Mouse (Mus musculus) cerebellum, adult 2 months (tissue): Measurements from ENCODE around the gene Homer2. TPM values are rescaled to one million over a fixed set of nuclear protein-coding genes. Genes with fewer than 3 reads are reported as not detected.

ENCODE experiments used
- DNase-seq, 2 experiments: peaks; one replicate each; pipeline ENCODE4 v3.0.0; 2021
- H3K27ac ChIP-seq: fragments of 200-500 bp; 2 replicates; pipeline ENCODE4 v1.5.1; 2012; ENCODE audit warnings: low read length, control low read depth, inconsistent platforms; ENCODE audit not compliant: insufficient read depth
- H3K27me3 ChIP-seq: fragments of 200-500 bp; 2 replicates; pipeline ENCODE4 v1.6.1; 2012; ENCODE audit warnings: inconsistent platforms, mild to moderate bottlenecking, low read length, moderate library complexity; ENCODE audit not compliant: control insufficient read depth, insufficient read depth
- H3K4me1 ChIP-seq: fragments of 200-500 bp; 2 replicates; pipeline ENCODE4 v1.6.1; 2011; ENCODE audit warnings: low read length; ENCODE audit not compliant: control insufficient read depth, insufficient read depth
- H3K4me3 ChIP-seq: fragments of 200-500 bp; replicated peaks from 2 replicates; pipeline ENCODE3; 2011; ENCODE audit warnings: mild to moderate bottlenecking, low read depth, low read length, control low read depth; ENCODE audit not compliant: insufficient read depth
- CTCF ChIP-seq: fragments of 200-500 bp; IDR thresholded peaks from 2 replicates; pipeline ENCODE4 v1.5.1; 2011; ENCODE audit warnings: low read depth, mild to moderate bottlenecking, control low read depth, low read length, moderate library complexity, borderline replicate concordance; ENCODE audit not compliant: insufficient read depth
- POLR2A ChIP-seq: fragments of 200-500 bp; IDR thresholded peaks from 2 replicates; pipeline ENCODE4 v1.6.1; 2011; ENCODE audit warnings: low read length, control low read depth, borderline replicate concordance; ENCODE audit not compliant: insufficient read depth
- WGBS: fragments of 180-500 bp; shearing (Covaris S2); methylation state at CpG from one replicate; pipeline ENCODE4 v1.1.7; 2018; 5-methylcytosine and 5-hydroxymethylcytosine counted together
- polyA plus RNA-seq: library from polyadenylated mRNA; depleted of rRNA; stranded (reverse); fragments of >200 nt; gene quantifications from 2 replicates; pipeline ENCODE4 v1.2.3, GENCODE M21; 2012

Homer2 gene
- polyA plus RNA-seq, 1 experiment = 10.0 TPM

GRCm38 (mm10) chr7:81695763-81696533 lies 11.4 kb downstream of the Homer2 start:
- Histone ChIP-seq H3K27me3 (no peaks in the 10 kb centered on the region), H3K27ac (no peak overlapping the region), H3K4me3 (no peak overlapping the region), H3K4me1 (no peaks in the 10 kb centered on the region)
- 91% methylated on average over 16 of the region's 16 CpGs for WGBS
- TF ChIP-seq POLR2A (no peak), CTCF (no peak)
- no peak for DNase-seq

- Histone ChIP-seq H3K27me3 (no peaks in the 10 kb centered on the region), H3K4me3 (no peak overlapping the region), H3K4me1 (peaks cover 5% of the 10 kb centered on the region), H3K27ac (no peak overlapping the region)
- WGBS = 97% methylated on average over 5 of the region's 5 CpGs
- TF ChIP-seq POLR2A (no peak), CTCF (no peak)
- no peak for DNase-seq
Observed at GRCm38 (mm10) chr7:81691067-81691466, 16.3 kb downstream of the Homer2 start.

- 57% methylated on average over 8 of the region's 8 CpGs for WGBS
- no peak overlapping the region for H3K27ac ChIP-seq
- no peaks in the 10 kb centered on the region for H3K27me3 ChIP-seq
- no peak for DNase-seq
- TF ChIP-seq POLR2A = no peak
- TF ChIP-seq CTCF = no peak
- peaks cover 20% of the 10 kb centered on the region for H3K4me1 ChIP-seq
- H3K4me3 ChIP-seq = no peak overlapping the region
Observed at GRCm38 (mm10) chr7:81689116-81689681, 18.1 kb downstream of the Homer2 start.

GRCm38 (mm10) chr7:81688378-81688777 lies 18.9 kb downstream of the Homer2 start:
- WGBS = 93% methylated on average over 9 of the region's 9 CpGs
- TF ChIP-seq CTCF = no peak
- TF ChIP-seq POLR2A = no peak
- Histone ChIP-seq H3K27me3 (no peaks in the 10 kb centered on the region), H3K4me1 (peaks cover 23% of the 10 kb centered on the region), H3K4me3 (no peak overlapping the region), H3K27ac (no peak overlapping the region)
- no peak for DNase-seq

- TF ChIP-seq POLR2A (no peak), CTCF (no peak)
- no peak for DNase-seq
- no peaks in the 10 kb centered on the region for H3K27me3 ChIP-seq
- peaks cover 23% of the 10 kb centered on the region for H3K4me1 ChIP-seq
- 97% methylated on average over 6 of the region's 6 CpGs for WGBS
- H3K4me3 ChIP-seq = no peak overlapping the region
- no peak overlapping the region for H3K27ac ChIP-seq
Observed at GRCm38 (mm10) chr7:81687684-81688316, 19.5 kb downstream of the Homer2 start.

GRCm38 (mm10) chr7:81685375-81685774 lies 22.0 kb downstream of the Homer2 start:
- DNase-seq = peak; percentile 79 to 88
- WGBS = 6% methylated on average over 7 of the region's 7 CpGs

GRCm38 (mm10) chr7:81683779-81684422 lies 23.4 kb downstream of the Homer2 start:
- 79% methylated on average over 7 of the region's 7 CpGs for WGBS
- TF ChIP-seq CTCF (no peak), POLR2A (no peak)

More at GRCm38 (mm10) chr7:81685375-81685774, 22.0 kb downstream of the Homer2 start:
- Histone ChIP-seq H3K27me3 (no peaks in the 10 kb centered on the region), H3K27ac (0 out of 2 replicates have a peak overlapping the region, but pooled peaks have one; percentile 45), H3K4me1 (peaks cover 23% of the 10 kb centered on the region), H3K4me3 (no peak overlapping the region)
- TF ChIP-seq POLR2A (no peak), CTCF (no peak)

More at GRCm38 (mm10) chr7:81683779-81684422, 23.4 kb downstream of the Homer2 start:
- no peak overlapping the region for H3K4me3 ChIP-seq
- no peak for DNase-seq
- no peak overlapping the region for H3K27ac ChIP-seq
- peaks cover 23% of the 10 kb centered on the region for H3K4me1 ChIP-seq
- H3K27me3 ChIP-seq = no peaks in the 10 kb centered on the region
